ENCODE assay signal across 8 mouse cellular contexts in genomic region chr2:93223463-93223862, GRCm38 (mm10). TPM values are rescaled to one million over a fixed set of nuclear protein-coding genes. Genes with fewer than 3 reads are reported as not detected.
A peak's percentile ranks its signal among the peaks of the same experiment; 100 is the strongest.
DNase-seq lines count a peak whose midpoint lies in the region.
"Had no signal": no experiment of that assay in that cellular context is flagged by ENCODE, and none has a peak within 500 bp of the region (broad histone marks: within the 10 kb centered on the region; RNA-seq: fewer than 3 reads in every experiment).

No protein-coding gene starts in this region.

- intact Hi-C loops in heart, postnatal 25 days (cut with DNase I), result loop anchor here (10.0 kb wide), 2 partner anchors 431 to 561 kb away; no protein-coding TSS in a partner anchor
- intact Hi-C loops in left cerebral cortex, postnatal 10 days (cut with DNase I), result no loop called here

- DNase-seq in heart, adult 8-10 months (ENCODE audit: low spot score), result peak; percentile 40
- no peak for DNase-seq in heart, postnatal 25 days (ENCODE audit: low spot score)
- peak; percentile 15 for DNase-seq in urinary bladder, postnatal 14 days (ENCODE audit: low spot score)
- no peak for DNase-seq in urinary bladder, adult 2 months (ENCODE audit: low spot score)
- peak; percentile 75 to 77 for DNase-seq in cerebellum, postnatal 14 days
- DNase-seq in liver, result no peak
- no peak for DNase-seq in left cerebral cortex, postnatal 10 days (ENCODE audit: extremely low spot score in 1 of 2, low spot score in 2 of 2)
- DNase-seq: right cerebral cortex, adult 18-20 months had no signal

RNA-seq across cellular contexts. Expression of gene Trp53i11, which starts 36.1 kb away (rescaled TPM):
- 10 to 100 TPM; 14.0 to 37.8 (median 23.2) TPM for total RNA-seq in heart, adult 8-10 months (2022)
- total RNA-seq in heart, postnatal 25 days (2021), result 10 to 100 TPM; 30.3 to 45.6 TPM
- polyA plus RNA-seq in urinary bladder, adult 2 months (2012; rRNA removed), result 54.5 and 67.6 TPM in 2 replicates
- total RNA-seq in left cerebral cortex, postnatal 10 days (2021), result 10 to 100 TPM; 46.0 to 50.7 TPM

Comparison
In these comparisons a context has a peak if more than half of its experiments do, and no peak if none do; other contexts are left out.
1. DNase-seq: peak in heart, adult 8-10 months (single experiment), urinary bladder, postnatal 14 days (single experiment) and cerebellum, postnatal 14 days (2 of 2); none in heart, postnatal 25 days (single experiment), urinary bladder, adult 2 months (single experiment), liver (single experiment) and left cerebral cortex, postnatal 10 days (0 of 2).